Mouse (Mus musculus) liver, adult 2 months (tissue): ENCODE data around the gene Ppp1r13b. TPM values are rescaled to one million over a fixed set of nuclear protein-coding genes. Genes with fewer than 3 reads are reported as not detected.

Experiments used
- DNase-seq: peaks from one replicate; pipeline ENCODE4 v3.0.0-alpha.2; 2011; ENCODE audit warnings: low read depth, low spot score; ENCODE audit errors: extremely low read depth
- H3K27ac ChIP-seq: fragments of 200-500 bp; replicated peaks from 2 replicates; pipeline ENCODE4 v1.5.1; 2012; ENCODE audit warnings: low read depth, mild to moderate bottlenecking, control low read depth, inconsistent platforms, low read length; ENCODE audit not compliant: insufficient read depth
- H3K27me3 ChIP-seq: fragments of 200-500 bp; 2 replicates; pipeline ENCODE4 v1.6.1; 2012; ENCODE audit warnings: mild to moderate bottlenecking, moderate library complexity, low read length, inconsistent platforms; ENCODE audit not compliant: control insufficient read depth, insufficient read depth
- H3K36me3 ChIP-seq: fragments of 200-500 bp; 2 replicates; pipeline ENCODE4 v1.6.1; 2012; ENCODE audit warnings: low read length, inconsistent platforms; ENCODE audit not compliant: control insufficient read depth, insufficient read depth
- H3K4me1 ChIP-seq: fragments of 200-500 bp; 2 replicates; pipeline ENCODE4 v1.6.1; 2011; ENCODE audit warnings: low read length; ENCODE audit not compliant: control insufficient read depth, insufficient read depth
- H3K4me3 ChIP-seq: fragments of 200-500 bp; 2 replicates; pipeline ENCODE4 v1.5.1; 2011; ENCODE audit warnings: low read depth, mild to moderate bottlenecking, control low read depth, low read length, moderate library complexity; ENCODE audit not compliant: insufficient read depth
- H3K79me2 ChIP-seq: fragments of 200-500 bp; 2 replicates; pipeline ENCODE4 v1.6.1; 2012; ENCODE audit warnings: inconsistent platforms, mild to moderate bottlenecking, low read length, moderate library complexity; ENCODE audit not compliant: control insufficient read depth, insufficient read depth
- H3K9ac ChIP-seq: fragments of 200-500 bp; 2 replicates; pipeline ENCODE4 v1.6.1; 2012; ENCODE audit warnings: low read depth, mild to moderate bottlenecking, control low read depth, inconsistent platforms, low read length
- CTCF ChIP-seq: fragments of 200-500 bp; IDR thresholded peaks from 2 replicates; pipeline ENCODE4 v1.5.1; 2011; ENCODE audit warnings: low read depth, low read length, control low read depth
- POLR2A ChIP-seq: fragments of 200-500 bp; IDR thresholded peaks from 2 replicates; pipeline ENCODE4 v1.6.1; 2011; ENCODE audit warnings: low read length, control low read depth; ENCODE audit not compliant: insufficient read depth; ENCODE audit errors: extremely low read depth
- WGBS: fragments of 180-500 bp; shearing (Covaris S2); methylation state at CpG from one replicate; pipeline ENCODE4 v1.1.7; 2018; 5-methylcytosine and 5-hydroxymethylcytosine counted together
- polyA plus RNA-seq: library from polyadenylated mRNA; depleted of rRNA; stranded (reverse); fragments of >200 nt; gene quantifications from 2 replicates; pipeline ENCODE4 v1.2.3, GENCODE M21; 2012
- total RNA-seq: library from RNA; depleted of rRNA; stranded (reverse); fragments of >200 nt; gene quantifications from 2 replicates; pipeline ENCODE4 v1.2.3, GENCODE M21; 2014

Ppp1r13b gene
- total and polyA plus RNA-seq, 2 experiments: 2.9 to 5.4 TPM

DNA sequence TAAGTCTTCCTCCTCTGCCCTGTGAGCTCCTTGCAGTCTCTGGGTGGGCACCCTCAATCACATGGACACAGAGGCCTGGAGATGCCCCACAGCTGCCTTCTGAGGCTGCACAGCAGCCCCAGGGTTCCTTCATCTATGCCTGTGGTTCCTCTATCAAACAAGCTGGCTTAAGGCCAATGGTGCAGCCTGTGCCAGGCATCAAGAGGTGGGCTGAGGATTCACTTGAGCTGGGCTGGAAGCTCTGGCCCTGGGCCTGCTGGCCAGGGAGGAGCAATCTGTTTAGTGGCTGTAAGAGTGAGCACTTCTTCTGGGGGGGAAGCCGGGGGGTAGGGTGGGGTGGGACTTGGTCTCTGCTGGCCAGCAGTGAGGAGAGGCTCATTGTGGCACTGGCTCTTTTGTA lies 19.4 kb upstream of the Ppp1r13b start:
- H3K36me3 ChIP-seq: no peaks in the 10 kb centered on the region
- WGBS: 92% methylated on average over 1 of the region's 1 CpGs
- H3K27me3 ChIP-seq: no peaks in the 10 kb centered on the region

GRCm38 (mm10) chr12:111923117-111923516 lies 15.2 kb upstream of the Ppp1r13b start:
- Histone ChIP-seq H3K79me2 (no peaks in the 10 kb centered on the region), H3K9ac (no peak overlapping the region), H3K4me3 (no peak overlapping the region), H3K36me3 (no peaks in the 10 kb centered on the region), H3K27ac (no peak overlapping the region), H3K27me3 (no peaks in the 10 kb centered on the region), H3K4me1 (no peaks in the 10 kb centered on the region)
- DNase-seq: no peak
- WGBS: 93% methylated on average over 6 of the region's 6 CpGs
- TF ChIP-seq CTCF (no peak), POLR2A (no peak)

More for the DNA sequence above, 19.4 kb upstream of the Ppp1r13b start:
- TF ChIP-seq CTCF (no peak), POLR2A (no peak)
- H3K9ac ChIP-seq: no peak overlapping the region
- H3K4me1 ChIP-seq: no peaks in the 10 kb centered on the region
- H3K27ac ChIP-seq: no peak overlapping the region
- no peaks in the 10 kb centered on the region for H3K79me2 ChIP-seq
- DNase-seq: no peak
- no peak overlapping the region for H3K4me3 ChIP-seq

- no peak for DNase-seq
- WGBS: 65% methylated on average over 9 of the region's 9 CpGs
- no peaks in the 10 kb centered on the region for H3K4me1 ChIP-seq
- no peaks in the 10 kb centered on the region for H3K36me3 ChIP-seq
- TF ChIP-seq CTCF: no peak
- TF ChIP-seq POLR2A: no peak
- H3K27me3 ChIP-seq: no peaks in the 10 kb centered on the region
- H3K27ac ChIP-seq: no peak overlapping the region
- H3K79me2 ChIP-seq: no peaks in the 10 kb centered on the region
- H3K4me3 ChIP-seq: no peak overlapping the region
- no peak overlapping the region for H3K9ac ChIP-seq
Measured at GRCm38 (mm10) chr12:111920046-111920445, 12.1 kb upstream of the Ppp1r13b start.

- WGBS: 64% methylated on average over 12 of the region's 12 CpGs
- Histone ChIP-seq H3K4me3 (no peak overlapping the region), H3K79me2 (no peaks in the 10 kb centered on the region), H3K36me3 (no peaks in the 10 kb centered on the region), H3K27me3 (no peaks in the 10 kb centered on the region), H3K4me1 (peaks cover 8% of the 10 kb centered on the region), H3K27ac (no peak overlapping the region), H3K9ac (no peak overlapping the region)
- no peak for DNase-seq
- TF ChIP-seq POLR2A (no peak), CTCF (no peak)
Measured at GRCm38 (mm10) chr12:111916514-111917217, 8.8 kb upstream of the Ppp1r13b start.

- no peak for TF ChIP-seq POLR2A
- Histone ChIP-seq H3K27me3 (no peaks in the 10 kb centered on the region), H3K79me2 (no peaks in the 10 kb centered on the region), H3K27ac (no peak overlapping the region), H3K9ac (no peak overlapping the region), H3K36me3 (no peaks in the 10 kb centered on the region), H3K4me3 (no peak overlapping the region), H3K4me1 (peaks cover 13% of the 10 kb centered on the region)
- WGBS: 92% methylated on average over 6 of the region's 6 CpGs
- DNase-seq: no peak
Measured at GRCm38 (mm10) chr12:111915781-111916180, 7.9 kb upstream of the Ppp1r13b start.

GRCm38 (mm10) chr12:111914031-111914430 lies 6.1 kb upstream of the Ppp1r13b start:
- Histone ChIP-seq H3K27me3 (no peaks in the 10 kb centered on the region), H3K4me3 (no peak overlapping the region), H3K27ac (no peak overlapping the region), H3K79me2 (no peaks in the 10 kb centered on the region), H3K9ac (no peak overlapping the region), H3K36me3 (no peaks in the 10 kb centered on the region), H3K4me1 (peaks cover 13% of the 10 kb centered on the region)
- TF ChIP-seq POLR2A: no peak
- no peak for TF ChIP-seq CTCF
- WGBS: 69% methylated on average over 3 of the region's 3 CpGs
- DNase-seq: no peak
